Mouse (Mus musculus): ENCODE measurements around the gene Fam183b. TPM values are rescaled to one million over a fixed set of nuclear protein-coding genes. Genes with fewer than 3 reads are reported as not detected.
"Not testable (repeated sequence)": the region's sequence is repeated elsewhere in the genome, so short reads cannot be mapped to it uniquely, and the experiment has no call there.

Fam183b gene
- not detected for total RNA-seq (2021)
- long read RNA-seq, experiment 1: 0 reads
- long read RNA-seq, experiment 2: 0 reads

- DNase-seq: no peak
- intact Hi-C loops (cut with DNase I): no loop called here
Measured at GRCm38 (mm10) chr11:58801558-58802228, at the start of gene Fam183b. Gene Fam183b, minus strand, starts transcription at chr11:58801960.

DNA sequence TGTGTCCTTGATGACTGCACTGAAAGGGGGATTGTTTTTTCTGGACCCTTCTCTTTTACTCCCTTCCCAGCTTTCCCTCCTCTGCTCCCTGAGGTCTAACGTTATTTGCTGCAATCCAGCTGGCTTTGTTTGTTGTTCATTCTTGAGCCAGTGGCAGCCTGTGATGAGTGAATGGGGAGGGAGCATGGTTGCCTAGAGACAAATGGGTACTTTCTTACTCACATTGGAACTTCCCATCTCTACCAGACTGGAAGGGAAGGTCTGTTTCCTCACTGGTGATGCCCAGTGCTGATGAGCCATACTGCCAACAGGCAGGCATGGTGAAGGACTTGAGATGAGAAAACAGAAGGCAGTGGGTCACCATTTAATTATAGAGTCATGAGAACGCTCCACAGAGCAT, 48.0 kb upstream of the Fam183b start:
- intact Hi-C loops (cut with DNase I): no loop called here
- DNase-seq: no peak

- no peak for DNase-seq
- intact Hi-C loops (cut with DNase I): no loop called here
Measured at GRCm38 (mm10) chr11:58847636-58848035, 45.9 kb upstream of the Fam183b start.

GRCm38 (mm10) chr11:58846919-58847461, 45.2 kb upstream of the Fam183b start, which contains the start of gene Gm12258:
Gene Gm12258, plus strand, starts transcription at chr11:58847158.
- DNase-seq: peak; percentile 62 to 78
- intact Hi-C loops (cut with DNase I): no loop called here

DNA sequence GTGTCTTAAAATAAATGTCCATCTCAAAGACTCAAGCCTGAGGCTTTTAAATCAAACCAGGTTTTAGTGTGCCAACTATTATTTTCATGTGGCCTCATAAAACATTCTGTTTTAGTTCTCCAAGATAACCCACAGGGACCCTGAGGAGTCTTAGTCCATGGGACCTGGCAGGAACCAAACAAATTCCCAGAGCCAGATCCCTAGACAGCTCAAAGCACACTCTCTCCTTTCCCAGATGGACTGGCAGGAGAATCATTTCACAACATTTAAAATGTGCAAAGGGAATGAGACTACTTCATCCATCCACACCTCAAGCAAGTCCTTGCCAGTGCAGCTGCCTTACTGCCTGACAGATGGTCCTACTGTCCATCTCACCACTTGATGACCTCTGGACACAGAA, 37.2 kb upstream of the Fam183b start, which contains the start of gene Olfr311:
TSS of gene Olfr311 (plus strand) at position 301 of the 400 bp plus-strand sequence.
- intact Hi-C loops (cut with DNase I); DNase-seq: not testable (repeated sequence)

- DNase-seq; intact Hi-C loops (cut with DNase I): not testable (repeated sequence)
Measured at GRCm38 (mm10) chr11:58832541-58832940, 30.8 kb upstream of the Fam183b start.

- intact Hi-C loops (cut with DNase I): no loop called here
- no peak for DNase-seq
Measured at GRCm38 (mm10) chr11:58829764-58830163, 28.0 kb upstream of the Fam183b start.

GRCm38 (mm10) chr11:58828937-58829336, 27.2 kb upstream of the Fam183b start, which contains the start of gene Olfr312:
Gene Olfr312, plus strand, starts transcription at chr11:58829237.
- intact Hi-C loops (cut with DNase I); DNase-seq: not testable (repeated sequence)

DNA sequence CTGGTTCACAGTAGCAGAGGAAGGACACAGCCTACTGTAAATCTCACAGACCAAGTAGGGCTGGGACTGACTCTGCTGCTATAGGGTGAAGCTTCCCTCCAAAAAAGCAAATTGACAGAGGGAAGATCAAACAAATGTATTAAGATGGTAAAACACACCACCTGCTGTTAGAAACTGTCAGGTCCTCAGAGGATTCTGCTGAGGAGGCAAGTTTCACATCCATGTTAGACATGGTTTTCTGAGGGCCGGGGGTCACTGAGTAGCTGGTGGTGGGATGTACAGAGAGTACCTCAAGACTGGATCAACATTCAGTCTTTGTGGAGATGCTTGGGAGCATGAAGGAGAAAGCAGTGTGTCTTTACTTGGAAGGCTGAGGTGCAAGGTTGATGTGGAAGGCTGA, 13.9 kb upstream of the Fam183b start:
- intact Hi-C loops (cut with DNase I): no loop called here

DNA sequence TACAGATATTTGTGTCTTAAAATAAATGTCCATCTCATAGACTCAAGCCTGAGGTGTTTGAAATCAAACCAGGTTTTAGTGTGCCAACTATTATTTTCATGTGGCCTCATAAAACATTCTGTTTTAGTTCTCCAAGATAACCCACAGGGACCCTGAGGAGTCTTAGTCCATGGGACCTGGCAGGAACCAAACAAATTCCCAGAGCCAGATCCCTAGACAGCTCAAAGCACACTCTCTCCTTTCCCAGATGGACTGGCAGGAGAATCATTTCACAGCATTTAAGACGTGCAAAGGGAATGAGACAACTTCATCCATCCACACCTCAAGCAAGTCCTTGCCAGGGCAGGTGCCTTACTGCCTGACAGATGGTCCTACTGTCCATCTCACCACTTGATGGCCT, 12.9 kb upstream of the Fam183b start, which contains the start of gene Olfr313:
TSS of gene Olfr313 (plus strand) at position 301 of the 400 bp plus-strand sequence.
- DNase-seq; intact Hi-C loops (cut with DNase I): not testable (repeated sequence)

More for the DNA sequence above, 13.9 kb upstream of the Fam183b start:
- DNase-seq: no peak

- intact Hi-C loops (cut with DNase I): no loop called here
Measured at GRCm38 (mm10) chr11:58812001-58812400, 10.2 kb upstream of the Fam183b start.

GRCm38 (mm10) chr11:58804393-58804792, 2.6 kb upstream of the Fam183b start:
- intact Hi-C loops (cut with DNase I): no loop called here
- no peak for DNase-seq

More at GRCm38 (mm10) chr11:58812001-58812400, 10.2 kb upstream of the Fam183b start:
- DNase-seq: no peak

- intact Hi-C loops (cut with DNase I): no loop called here
- DNase-seq: no peak
Measured at GRCm38 (mm10) chr11:58803871-58804270, 2.1 kb upstream of the Fam183b start.

DNA sequence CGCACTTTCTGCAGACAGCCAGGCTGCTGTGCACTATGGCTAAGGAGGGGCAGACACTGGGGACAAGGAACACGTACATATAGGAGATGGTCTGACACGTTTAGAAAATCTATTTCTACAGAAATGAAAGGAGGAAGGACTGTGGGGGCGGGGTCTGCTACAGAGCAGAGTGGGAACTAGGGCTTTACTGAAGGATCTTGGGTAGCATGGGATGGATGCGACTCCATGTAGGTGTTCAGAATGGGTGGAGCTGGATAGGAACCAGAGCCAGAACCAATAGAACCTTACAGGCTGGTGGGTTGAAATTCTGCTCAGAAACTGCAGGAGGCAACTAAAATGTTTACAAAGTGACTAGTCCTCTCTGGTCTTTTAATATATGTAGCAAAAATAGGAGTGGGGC, 2.0 kb downstream of the Fam183b start:
- no peak for DNase-seq
- intact Hi-C loops (cut with DNase I): no loop called here

DNA sequence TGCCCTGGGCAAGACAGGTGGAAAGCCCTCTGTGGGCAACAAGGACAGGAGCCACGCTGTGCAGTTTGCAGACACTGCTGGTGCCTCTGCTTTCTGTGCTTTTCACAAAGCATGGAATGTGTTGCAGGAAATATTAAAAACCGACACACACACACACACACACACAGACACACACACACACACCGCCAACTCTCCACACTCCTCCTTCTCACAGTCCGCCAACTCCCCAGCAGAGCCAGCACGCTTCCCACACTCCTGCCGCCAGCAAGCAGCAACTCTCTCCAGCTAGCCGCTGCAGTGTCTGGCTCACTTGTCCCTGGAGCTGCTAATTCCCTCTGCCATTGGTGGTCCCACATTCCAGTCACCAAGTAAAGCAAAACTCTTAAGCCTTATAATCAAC, 4.9 kb downstream of the Fam183b start:
- DNase-seq: no peak
- intact Hi-C loops (cut with DNase I): no loop called here

GRCm38 (mm10) chr11:58795856-58796255, 5.9 kb downstream of the Fam183b start:
- intact Hi-C loops (cut with DNase I): no loop called here

DNA sequence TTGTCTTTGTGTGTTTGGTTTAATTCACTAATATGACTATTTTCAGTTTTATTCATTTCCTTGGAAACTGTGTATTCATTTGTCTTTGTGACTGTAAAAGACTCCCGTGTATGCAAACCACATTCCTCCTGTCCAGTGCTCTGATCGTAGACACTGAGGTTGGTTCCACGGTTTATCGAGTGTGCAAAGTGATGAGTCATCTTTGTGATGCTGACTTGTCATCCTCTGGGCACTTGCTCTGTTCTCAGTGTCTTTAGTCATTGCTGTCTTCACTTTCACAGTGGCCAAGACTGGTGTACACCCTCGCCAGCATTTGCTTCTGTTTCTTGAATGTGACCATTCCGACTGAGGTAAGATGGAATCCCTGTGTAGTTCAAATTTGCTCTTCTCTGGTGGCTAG, 11.1 kb downstream of the Fam183b start:
- DNase-seq: no peak
- intact Hi-C loops (cut with DNase I): no loop called here

More at GRCm38 (mm10) chr11:58795856-58796255, 5.9 kb downstream of the Fam183b start:
- DNase-seq: no peak

DNA sequence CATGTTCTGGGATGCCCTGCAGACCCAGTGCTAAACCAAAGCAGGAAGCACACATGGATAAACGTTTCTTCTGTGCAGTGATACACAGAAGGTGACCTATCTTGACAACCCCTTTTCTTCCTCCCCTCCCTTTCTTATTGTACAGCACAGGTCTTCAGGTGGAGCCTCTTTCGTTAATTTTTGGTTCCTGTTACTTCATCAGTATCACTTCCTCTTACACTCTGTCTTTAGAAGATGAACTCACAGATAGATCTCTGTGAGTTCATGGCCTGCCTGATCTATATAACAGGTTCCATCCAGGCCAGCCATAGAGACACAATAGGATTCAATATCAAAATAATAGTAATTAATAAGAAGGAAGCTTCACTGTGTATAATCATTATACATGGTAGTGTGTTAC, 11.7 kb downstream of the Fam183b start:
- DNase-seq: no peak
- intact Hi-C loops (cut with DNase I): no loop called here

GRCm38 (mm10) chr11:58789532-58789931, 12.2 kb downstream of the Fam183b start:
- DNase-seq: no peak
- intact Hi-C loops (cut with DNase I): no loop called here

- DNase-seq: no peak
- intact Hi-C loops (cut with DNase I): no loop called here
Measured at GRCm38 (mm10) chr11:58788346-58788745, 13.4 kb downstream of the Fam183b start.

DNA sequence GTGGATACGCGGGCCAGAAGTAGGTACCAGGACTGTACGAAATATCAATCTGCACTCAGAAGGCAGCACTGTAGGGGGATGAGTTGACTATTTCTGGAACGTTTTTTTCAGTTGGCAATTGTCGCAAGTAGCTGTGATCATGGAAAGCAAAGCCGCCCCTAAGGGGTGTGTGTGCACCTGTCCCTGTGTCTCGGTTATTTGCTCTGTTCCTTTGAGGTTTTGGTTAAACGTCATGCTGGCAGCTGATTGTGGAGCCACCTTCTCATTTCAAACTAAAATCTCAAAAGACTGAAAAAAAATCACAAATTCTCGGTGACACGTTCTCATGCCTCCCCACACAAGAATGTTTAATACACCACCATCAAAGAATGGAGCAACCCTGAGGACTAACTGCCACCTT, 14.1 kb downstream of the Fam183b start:
- intact Hi-C loops (cut with DNase I): no loop called here
- no peak for DNase-seq

- no peak for DNase-seq
- intact Hi-C loops (cut with DNase I): no loop called here
Measured at GRCm38 (mm10) chr11:58784182-58784581, 17.6 kb downstream of the Fam183b start.
